Comparison of ENCODE assay signal across 8 mouse cellular contexts in genomic region chr4:46029552-46029951, GRCm38 (mm10). TPM values are rescaled to one million over a fixed set of nuclear protein-coding genes. Genes with fewer than 3 reads are reported as not detected.
DNase-seq lines count a peak whose midpoint lies in the region; ATAC-seq and TF ChIP-seq lines count a peak whose summit lies in the region.
"Had no signal": no experiment of that assay in that cellular context is flagged by ENCODE, and none has a peak within 500 bp of the region (broad histone marks: within the 10 kb centered on the region; RNA-seq: fewer than 3 reads in every experiment).

No protein-coding gene starts in this region.

- H3K79me2 ChIP-seq in CH12.LX (replicated peaks; ENCODE audit: control insufficient read depth, extremely low read depth, insufficient read depth, poor library complexity, severe bottlenecking): no peaks in the 10 kb centered on the region

- no peak for TF ChIP-seq EP300 in CH12.LX (IDR thresholded peaks at IDR 0.05; ENCODE audit: low read length)

- no peak for TF ChIP-seq POLR2A in CH12.LX (IDR thresholded peaks at IDR 0.05; ENCODE audit: low read depth, low read length)

- H3K9ac ChIP-seq in hindbrain, embryonic 12.5 days: no peak overlapping the region
- no peak overlapping the region for H3K9ac ChIP-seq in CH12.LX (ENCODE audit: insufficient read depth, low read depth)
- H3K9ac ChIP-seq: neural tube, embryonic 12.5 days had no signal

- H3K27me3 ChIP-seq in hindbrain, embryonic 10.5 days (ENCODE audit: insufficient read depth, poor library complexity, severe bottlenecking): no peaks in the 10 kb centered on the region; the same call in 1 of the 2 replicates
- no peaks in the 10 kb centered on the region for H3K27me3 ChIP-seq in hindbrain, embryonic 12.5 days
- no peaks in the 10 kb centered on the region for H3K27me3 ChIP-seq in CH12.LX (replicated peaks)
- 0 out of 2 replicates have a peak, but pooled peaks cover 5% of the 10 kb centered on the region for H3K27me3 ChIP-seq in limb, embryonic 10.5 days (ENCODE audit: low read depth, poor library complexity, severe bottlenecking)
- H3K27me3 ChIP-seq: neural tube, embryonic 12.5 days had no signal

- no peak overlapping the region for H3K4me2 ChIP-seq in hindbrain, embryonic 12.5 days (replicated peaks)
- no peak overlapping the region for H3K4me2 ChIP-seq in CH12.LX (ENCODE audit: insufficient read depth, low read depth, poor library complexity, severe bottlenecking)
- H3K4me2 ChIP-seq: neural tube, embryonic 12.5 days had no signal

- H3K27ac ChIP-seq in hindbrain, embryonic 10.5 days: no peak overlapping the region
- H3K27ac ChIP-seq in hindbrain, embryonic 12.5 days: no peak overlapping the region
- no peak overlapping the region for H3K27ac ChIP-seq in CH12.LX (ENCODE audit: insufficient read depth, low read depth)
- H3K27ac ChIP-seq in limb, embryonic 10.5 days: no peak overlapping the region
- H3K27ac ChIP-seq: neural tube, embryonic 12.5 days had no signal

- no peak for ATAC-seq in hindbrain, embryonic 12.5 days (ENCODE audit: low FRiP score)

- dilution Hi-C loops in CH12.LX (cut with MboI; ENCODE audit: extremely low pct_ligation_motif_present, extremely low pct_unique_long_range_greater_than_20kb, low sequenced_read_pairs): no loop called here

- WGBS in hindbrain, embryonic 10.5 days: 45% methylated on average over 9 of the region's 9 CpGs
- WGBS in hindbrain, embryonic 12.5 days: 46% methylated on average over 9 of the region's 9 CpGs
- 55% methylated on average over 9 of the region's 9 CpGs for WGBS in limb, embryonic 10.5 days

- TF ChIP-seq CTCF in CH12.LX (conservative IDR thresholded peaks at IDR 0.05 in 1 of 2, IDR thresholded peaks at IDR 0.05 in 1 of 2; ENCODE audit: low read depth in 2 of 2, low read length in 2 of 2): peak in 1 of 2 experiments; percentile 65; a peak in 2 of 4 replicates

- DNase-seq in hindbrain, embryonic 10.5 days (ENCODE audit: low spot score): peak; percentile 29
- DNase-seq in CH12.LX (ENCODE audit: extremely low read depth): no peak
- DNase-seq in R1 (ENCODE audit: low read depth, low spot score): peak; percentile 41
- DNase-seq in limb, embryonic 10.5 days (ENCODE audit: low spot score): peak; percentile 59
- no peak for DNase-seq in adipocyte (ENCODE audit: low spot score)
- DNase-seq in urinary bladder, adult 2 months (ENCODE audit: low spot score): no peak

- H3K9me3 ChIP-seq in hindbrain, embryonic 10.5 days: no peaks in the 10 kb centered on the region
- H3K9me3 ChIP-seq in hindbrain, embryonic 12.5 days (replicated peaks): no peaks in the 10 kb centered on the region
- no peaks in the 10 kb centered on the region for H3K9me3 ChIP-seq in CH12.LX (replicated peaks; ENCODE audit: low read length)
- no peaks in the 10 kb centered on the region for H3K9me3 ChIP-seq in limb, embryonic 10.5 days (replicated peaks)
- H3K9me3 ChIP-seq: neural tube, embryonic 12.5 days had no signal

- peak; percentile 70 for TF ChIP-seq RAD21 in CH12.LX (IDR thresholded peaks at IDR 0.05; ENCODE audit: low read depth, low read length)

- H3K4me1 ChIP-seq in hindbrain, embryonic 10.5 days (replicated peaks): peaks cover 7% of the 10 kb centered on the region; the same call in 1 of the 2 replicates
- no peaks in the 10 kb centered on the region for H3K4me1 ChIP-seq in hindbrain, embryonic 12.5 days
- H3K4me1 ChIP-seq in CH12.LX (ENCODE audit: control insufficient read depth in 1 of 2, insufficient read depth in 2 of 2): peaks cover 14 to 34% of the 10 kb centered on the region in 2 experiments
- 0 out of 2 replicates have a peak, but pooled peaks cover 3% of the 10 kb centered on the region for H3K4me1 ChIP-seq in limb, embryonic 10.5 days
- H3K4me1 ChIP-seq: neural tube, embryonic 12.5 days had no signal

- no peak overlapping the region for H3K4me3 ChIP-seq in hindbrain, embryonic 10.5 days
- H3K4me3 ChIP-seq in hindbrain, embryonic 12.5 days: no peak overlapping the region
- H3K4me3 ChIP-seq in CH12.LX (replicated peaks in 1 of 3; ENCODE audit: low read depth in 2 of 3, low read length in 2 of 3, poor library complexity in 1 of 3): peak overlapping the region in 1 of 3 experiments; percentile 36
- H3K4me3 ChIP-seq in limb, embryonic 10.5 days: no peak overlapping the region
- H3K4me3 ChIP-seq: neural tube, embryonic 12.5 days had no signal

- H3K36me3 ChIP-seq in hindbrain, embryonic 10.5 days: no peaks in the 10 kb centered on the region
- H3K36me3 ChIP-seq in hindbrain, embryonic 12.5 days: no peaks in the 10 kb centered on the region
- H3K36me3 ChIP-seq in CH12.LX (replicated peaks in 1 of 2; ENCODE audit: control insufficient read depth in 1 of 2, insufficient read depth in 1 of 2, low read length in 1 of 2): no peaks in the 10 kb centered on the region
- H3K36me3 ChIP-seq in limb, embryonic 10.5 days: no peaks in the 10 kb centered on the region
- H3K36me3 ChIP-seq: neural tube, embryonic 12.5 days had no signal

- in situ Hi-C loops in CH12.LX (cut with MboI; ENCODE audit: low pct_ligation_motif_present, low pct_unique_long_range_greater_than_20kb, low sequenced_read_pairs): loop anchor here (5.0 kb wide), 1 partner anchor 87 kb away; no protein-coding TSS in a partner anchor

TF ChIP-seq in CH12.LX, 34 proteins besides CTCF, POLR2A, EP300 and RAD21:
- peak; percentile 48 for TF ChIP-seq SMC3 (IDR thresholded peaks at IDR 0.05; ENCODE audit: low read depth, low read length)
- TF ChIP-seq NELFE (IDR thresholded peaks at IDR 0.05; ENCODE audit: low read depth, low read length): no peak
- no peak for TF ChIP-seq TCF12 (IDR thresholded peaks at IDR 0.05; ENCODE audit: low read depth, low read length)

RNA-seq across cellular contexts. Expression of gene Tmod1, which starts 9.2 kb away (rescaled TPM):
- 2.9 and 3.4 TPM in 2 replicates for polyA plus RNA-seq in hindbrain, embryonic 10.5 days (2016; fragmentation: Nextera tagmentation; extraction: Ambion mirVana)
- 4.8 and 5.1 TPM in 2 replicates for polyA plus RNA-seq in hindbrain, embryonic 12.5 days (2016; fragmentation: Nextera tagmentation; extraction: Ambion mirVana)
- total RNA-seq in CH12.LX (2012; rRNA removed): 0.92 and 3.1 TPM in 2 replicates
- 0.70 and 0.93 TPM in 2 replicates for total RNA-seq in CH12.LX (2014; rRNA removed)
- polyA plus RNA-seq in CH12.LX (2012; ENCODE audit: insufficient read length, low read depth): 2.3 and 2.5 TPM in 2 replicates
- polyA plus RNA-seq in limb, embryonic 10.5 days (2016; fragmentation: Nextera tagmentation; extraction: Ambion mirVana): 2.0 TPM in 2 replicates
- polyA plus RNA-seq in urinary bladder, adult 2 months (2012; rRNA removed): 7.0 and 7.9 TPM in 2 replicates

Comparison
In these comparisons a context has a peak if more than half of its experiments do, and no peak if none do; other contexts are left out.
1. DNase-seq: peak in hindbrain, embryonic 10.5 days (single experiment), R1 (single experiment) and limb, embryonic 10.5 days (single experiment); none in CH12.LX (single experiment), adipocyte (single experiment) and urinary bladder, adult 2 months (single experiment).